Mouse (Mus musculus) adrenal gland, adult (tissue): ENCODE results near the gene Unc80.

ENCODE experiments used
- DNase-seq, 2 experiments: peaks; one replicate each; pipeline ENCODE4 v3.0.0; 2022 to 2023; ENCODE audit warnings: low spot score in 1 of 2; ENCODE audit not compliant: inconsistent age in 2 of 2

The Unc80 gene

DNA sequence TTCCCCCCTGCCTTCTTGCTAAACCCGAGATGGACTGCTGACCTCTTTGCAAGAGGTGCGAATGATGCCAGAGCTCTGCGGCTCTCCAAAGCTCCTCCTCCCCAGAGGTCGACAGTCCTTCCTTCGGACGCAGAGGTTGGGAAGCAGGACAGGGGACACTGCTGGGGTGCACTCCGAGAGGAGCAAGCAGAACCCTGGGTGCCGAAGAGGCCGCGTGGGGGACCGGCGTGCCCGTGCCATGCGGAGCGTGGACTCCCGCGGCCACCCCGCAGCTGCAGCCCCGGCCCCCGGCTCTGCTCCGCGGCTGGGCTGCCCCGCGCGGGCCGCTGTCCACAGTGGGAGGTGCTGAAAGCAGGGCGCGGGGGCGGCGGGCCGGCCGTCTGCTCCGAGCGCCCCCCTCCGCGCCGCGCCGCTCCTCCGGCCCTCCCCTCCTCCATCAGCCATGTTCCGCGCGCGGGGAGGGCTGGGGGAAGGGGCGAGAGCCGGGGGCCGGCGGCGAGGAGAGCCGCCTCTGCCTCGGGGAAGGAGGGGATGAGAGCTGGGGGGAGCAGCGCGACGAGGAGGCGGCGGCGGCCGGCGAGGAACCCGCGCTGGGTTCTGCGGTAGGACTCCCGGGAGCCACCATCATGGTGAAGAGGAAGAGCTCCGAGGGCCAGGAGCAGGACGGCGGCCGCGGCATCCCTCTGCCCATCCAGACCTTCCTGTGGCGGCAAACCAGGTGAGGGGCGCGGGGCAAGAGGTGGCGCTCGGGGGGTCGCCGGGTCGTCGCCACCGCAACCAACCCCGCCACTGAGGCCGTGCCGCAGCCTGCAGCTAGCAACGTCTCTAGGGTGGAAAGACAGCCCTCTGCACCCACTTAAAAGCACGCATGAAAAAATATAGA lies at the start of gene Unc80:
Gene Unc80 (plus strand): TSS at position 547 of the 883 bp plus-strand sequence.
- peak; percentile 70 to 85 for DNase-seq

DNA sequence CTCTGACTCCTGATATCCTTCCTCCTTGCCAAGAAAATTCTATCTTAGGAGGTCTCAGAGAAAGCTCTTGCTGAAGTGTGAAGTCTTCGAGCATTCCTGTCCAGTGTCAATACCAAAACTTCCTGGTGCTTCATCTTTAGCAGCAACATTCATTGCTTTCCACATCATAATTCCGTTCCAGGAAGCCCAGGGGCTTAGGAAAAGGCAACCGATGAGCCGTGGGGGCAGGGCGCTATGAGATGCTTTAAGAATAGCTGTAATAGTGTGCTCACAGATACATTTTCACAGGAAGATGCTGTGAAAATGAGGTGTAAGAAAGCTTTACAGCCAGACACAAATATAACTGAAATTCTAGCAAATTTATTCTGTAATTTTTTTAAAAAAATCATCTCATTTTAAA lies 42.1 kb upstream of the Unc80 start:
- DNase-seq = no peak

GRCm38 (mm10) chr1:66430962-66431361 lies 37.2 kb upstream of the Unc80 start:
- DNase-seq = no peak

DNA sequence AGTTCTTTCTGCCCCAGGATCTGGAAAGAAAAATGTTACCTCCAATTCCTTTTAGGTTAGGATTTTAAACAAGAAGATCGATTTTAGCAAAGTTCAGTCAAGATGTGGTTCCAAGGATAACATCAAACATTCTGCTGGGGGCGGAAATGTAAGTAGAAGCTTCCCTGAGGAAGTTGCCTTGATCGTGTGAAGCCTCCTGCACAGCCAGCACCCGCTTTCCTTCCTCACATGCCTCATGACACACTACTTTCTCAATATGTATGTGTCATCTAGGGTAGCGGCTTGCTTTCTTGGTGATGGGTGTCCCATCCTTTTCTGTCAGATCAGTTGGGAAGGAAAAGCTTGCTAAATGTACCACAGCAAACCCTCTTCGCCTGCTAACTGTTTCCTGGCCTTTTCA lies 36.7 kb upstream of the Unc80 start:
- DNase-seq = no peak

DNA sequence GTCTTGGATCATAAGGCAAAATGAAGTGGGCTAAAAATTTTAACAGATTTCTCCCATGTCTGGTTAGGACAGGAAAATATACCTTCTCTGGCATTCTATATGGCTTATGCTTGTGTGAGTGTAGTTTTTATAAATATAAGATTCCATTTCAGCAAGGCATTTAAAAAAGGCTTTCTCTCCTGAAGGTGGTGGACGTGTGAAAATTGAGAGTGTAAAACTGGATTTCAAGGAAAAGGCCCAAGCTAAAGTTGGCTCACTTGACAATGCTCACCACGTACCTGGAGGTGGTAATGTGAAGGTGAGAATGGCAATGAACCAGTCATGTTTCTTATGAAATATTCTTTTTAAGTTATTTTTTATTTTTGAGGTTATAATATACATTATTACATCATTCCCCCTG lies 30.1 kb upstream of the Unc80 start:
- no peak for DNase-seq

DNA sequence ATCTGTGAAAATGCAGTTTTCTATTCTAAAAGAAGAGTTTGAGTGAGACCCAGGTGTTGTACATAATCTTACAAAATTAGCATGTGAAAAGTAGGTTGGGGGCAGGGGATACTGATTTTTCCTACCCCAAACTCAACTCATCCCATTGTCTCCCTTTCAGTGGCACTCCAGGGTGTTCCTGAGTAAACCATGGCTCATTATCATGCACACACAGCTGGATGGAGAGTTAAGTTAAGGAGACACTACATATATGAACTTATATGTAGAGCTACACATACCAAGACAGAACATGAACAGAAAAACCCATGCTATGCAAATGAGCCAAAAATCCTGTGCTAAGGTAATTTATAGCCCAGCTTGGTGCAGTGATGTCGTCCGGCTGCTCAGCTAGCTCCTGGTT lies 25.2 kb upstream of the Unc80 start:
- no peak for DNase-seq

- DNase-seq = no peak
Observed at GRCm38 (mm10) chr1:66449471-66449870, 18.7 kb upstream of the Unc80 start.

GRCm38 (mm10) chr1:66456580-66456979 lies 11.6 kb upstream of the Unc80 start:
- no peak for DNase-seq

DNA sequence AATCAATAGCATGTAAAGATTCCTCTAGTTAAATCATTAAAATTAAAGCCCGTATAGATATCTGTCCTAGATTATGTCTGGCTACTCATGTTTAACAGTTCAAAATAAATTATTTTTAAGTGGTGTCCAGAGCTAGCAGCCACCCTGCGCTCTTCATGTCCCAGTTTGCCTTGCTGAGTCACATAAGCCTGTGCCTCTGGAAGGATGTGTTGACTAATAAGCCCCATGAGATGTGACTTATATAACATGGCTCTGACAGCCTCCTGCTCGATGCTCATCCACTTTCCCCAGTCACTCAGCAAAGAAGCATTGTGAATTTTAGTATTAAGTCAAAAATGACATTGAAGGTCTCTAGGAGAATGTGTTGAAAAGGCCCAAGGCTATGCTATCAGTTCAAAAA lies 10.4 kb upstream of the Unc80 start:
- no peak for DNase-seq

GRCm38 (mm10) chr1:66459394-66459793 lies 8.8 kb upstream of the Unc80 start:
- DNase-seq = no peak

DNA sequence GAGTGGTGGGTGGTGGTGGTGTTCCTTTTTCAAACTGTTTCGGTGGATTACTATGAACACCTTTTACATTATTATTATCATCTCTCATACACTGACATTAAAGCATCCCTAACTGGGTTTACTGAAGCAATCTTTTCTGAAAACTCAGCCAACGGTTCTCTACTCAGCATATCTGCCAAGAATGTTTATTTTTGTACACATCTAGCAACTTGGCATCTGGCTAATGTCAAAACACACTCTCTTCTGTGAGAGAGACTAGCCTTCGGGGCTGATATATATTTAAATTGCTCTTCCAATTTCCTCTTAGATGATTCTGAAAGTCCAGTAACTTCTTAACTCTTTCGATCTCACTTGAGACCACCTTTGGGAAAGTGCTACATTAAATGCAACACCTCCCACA lies 7.3 kb upstream of the Unc80 start:
- no peak for DNase-seq

- DNase-seq = peak; percentile 4 to 26
Observed at GRCm38 (mm10) chr1:66468704-66469020, 495 bp downstream of the Unc80 start.

- no peak for DNase-seq
Observed at GRCm38 (mm10) chr1:66482751-66483150, 14.6 kb downstream of the Unc80 start.

DNA sequence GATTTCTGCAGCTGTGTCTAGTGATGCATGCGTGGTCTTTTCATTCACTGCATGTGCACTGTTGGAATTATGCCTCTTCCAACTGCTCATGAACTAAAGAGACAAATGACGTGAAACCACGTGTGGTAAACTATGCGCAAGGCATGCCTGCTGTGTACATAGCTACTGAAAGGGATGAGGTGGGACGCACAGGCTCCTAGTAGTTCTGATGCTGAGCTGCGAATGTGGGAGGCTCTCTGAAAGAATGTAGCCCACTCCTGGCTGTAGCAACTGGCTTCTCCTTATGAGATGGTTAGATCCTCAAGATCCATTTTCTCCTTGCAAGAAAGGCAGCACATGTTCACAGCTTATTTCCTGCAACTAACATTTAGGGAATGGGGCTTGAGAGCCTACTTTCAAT lies 24.9 kb downstream of the Unc80 start:
- no peak for DNase-seq

- DNase-seq = no peak
Observed at GRCm38 (mm10) chr1:66495310-66496012, 27.3 kb downstream of the Unc80 start.

DNA sequence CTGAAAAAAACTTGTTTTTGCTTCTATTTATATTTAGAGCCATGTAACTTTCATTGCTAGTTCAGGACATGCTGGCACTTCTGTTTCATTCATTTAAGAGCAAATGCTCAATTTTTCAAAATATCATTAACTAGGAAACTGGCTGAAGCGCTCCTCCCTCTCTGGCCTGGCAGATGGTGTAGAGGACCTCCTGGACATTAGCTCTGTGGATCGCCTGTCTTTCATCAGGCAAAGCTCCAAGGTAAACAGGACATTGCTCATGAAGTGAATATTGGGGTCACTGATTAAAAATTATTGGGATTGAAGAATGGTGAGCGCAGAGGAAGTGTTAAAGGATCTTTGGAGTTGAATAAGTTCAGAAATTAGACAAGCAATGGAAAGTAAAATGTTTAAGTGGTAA lies 82.6 kb downstream of the Unc80 start:
- DNase-seq = no peak

DNA sequence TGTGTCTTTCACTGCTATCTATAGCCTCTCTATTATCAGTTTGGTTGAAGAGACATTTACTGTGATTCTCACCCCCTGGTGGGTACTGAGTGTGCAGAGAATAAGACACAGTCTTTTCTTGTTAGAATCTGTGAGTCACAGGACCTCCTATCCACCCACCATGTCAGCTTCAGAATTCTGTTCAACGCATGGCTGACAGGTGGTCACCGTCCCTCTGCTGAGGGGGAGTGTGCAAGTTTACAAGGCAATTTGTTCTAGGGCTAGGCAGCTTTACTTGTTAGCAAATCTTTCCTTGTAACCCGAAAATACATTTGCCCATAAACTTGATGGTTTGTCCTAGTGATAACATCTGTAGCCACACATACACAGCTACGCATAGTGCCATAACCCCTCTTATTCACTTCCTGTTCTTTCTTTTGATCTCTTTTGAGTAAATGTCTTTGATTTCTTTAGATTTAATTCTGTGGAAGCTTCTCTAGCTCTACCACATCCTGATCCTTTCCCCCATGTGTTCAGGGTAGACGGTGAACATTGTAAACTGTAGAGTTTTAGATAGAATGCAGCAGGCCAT lies 84.3 kb downstream of the Unc80 start:
- no peak for DNase-seq

- DNase-seq = peak in 1 of 2 experiments; percentile 9
Observed at GRCm38 (mm10) chr1:66561636-66562270, 93.6 kb downstream of the Unc80 start.

- no peak for DNase-seq
Observed at GRCm38 (mm10) chr1:66562332-66562731, 94.2 kb downstream of the Unc80 start.

- DNase-seq = no peak
Observed at GRCm38 (mm10) chr1:66569736-66570135, 101.6 kb downstream of the Unc80 start.

DNA sequence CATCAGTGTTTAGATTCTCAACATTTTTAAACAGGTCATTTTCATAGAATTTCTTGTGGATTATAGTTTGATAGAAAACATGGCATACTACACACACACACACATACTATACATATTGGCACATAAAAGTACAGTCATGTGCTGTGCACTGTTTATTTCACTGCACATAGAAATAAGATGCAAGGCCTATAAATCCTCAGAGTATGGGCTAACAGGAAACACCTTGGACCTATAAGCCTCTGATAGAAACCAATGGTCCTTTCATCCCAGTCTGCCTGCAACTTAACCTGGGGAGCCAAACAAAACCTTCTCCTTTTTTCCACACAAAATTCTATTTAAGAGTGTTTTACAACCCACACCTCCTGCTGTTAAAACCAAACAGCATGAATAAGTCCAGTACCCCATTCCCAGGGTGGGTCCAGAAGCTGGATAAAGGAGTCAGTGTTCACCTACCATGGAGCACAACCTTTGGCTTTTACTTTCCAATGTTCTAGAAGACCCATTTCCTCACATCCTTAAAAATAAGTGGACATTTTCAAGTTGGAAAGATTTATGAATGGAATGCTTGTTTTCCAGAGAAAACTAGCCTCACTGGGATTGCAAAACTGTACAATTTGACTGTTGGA lies 129.1 kb downstream of the Unc80 start:
- no peak for DNase-seq
